Mouse (Mus musculus) heart, postnatal 0 days (tissue): ENCODE measurements around the gene Ptpn18. TPM values are rescaled to one million over a fixed set of nuclear protein-coding genes. Genes with fewer than 3 reads are reported as not detected.
"Not testable (repeated sequence)": the region's sequence is repeated elsewhere in the genome, so short reads cannot be mapped to it uniquely, and the experiment has no call there.

Experiments used
- ATAC-seq: fragments of 200-750 bp; cut with Nextera tagmentation; 2 replicates; pipeline ENCODE4 v1.8.0; 2017; ENCODE audit warnings: low read depth, moderate number of reproducible peaks, moderate library complexity; ENCODE audit not compliant: insufficient read depth
- DNase-seq: peaks from one replicate; pipeline ENCODE4 v3.0.0-alpha.2; 2016; ENCODE audit warnings: low spot score
- H3K27ac ChIP-seq: fragments of 300-500 bp; sonication (generic); 2 replicates; pipeline ENCODE4 v1.5.1; 2014; ENCODE audit warnings: low read depth, mild to moderate bottlenecking
- H3K27me3 ChIP-seq: fragments of 300-500 bp; sonication (generic); 2 replicates; pipeline ENCODE4 v1.6.1; 2014; ENCODE audit warnings: low read length, mixed read lengths; ENCODE audit not compliant: control insufficient read depth, insufficient read depth
- H3K36me3 ChIP-seq: fragments of 300-500 bp; sonication (generic); replicated peaks from 2 replicates; pipeline ENCODE4 v1.6.1; 2014; ENCODE audit warnings: low read length, mixed read lengths; ENCODE audit not compliant: control insufficient read depth, insufficient read depth
- H3K4me1 ChIP-seq: fragments of 300-500 bp; sonication (generic); 2 replicates; pipeline ENCODE4 v1.6.1; 2014; ENCODE audit warnings: antibody characterized with exemption; ENCODE audit not compliant: control insufficient read depth, insufficient read depth
- H3K4me2 ChIP-seq: fragments of 300-500 bp; sonication (generic); 2 replicates; pipeline ENCODE4 v1.6.1; 2014; ENCODE audit warnings: low read depth, mild to moderate bottlenecking, low read length, moderate library complexity
- H3K4me3 ChIP-seq: fragments of 300-500 bp; sonication (generic); 2 replicates; pipeline ENCODE4 v1.5.1; 2014; ENCODE audit warnings: low read depth, low read length
- H3K9ac ChIP-seq: fragments of 300-500 bp; sonication (generic); replicated peaks from 2 replicates; pipeline ENCODE4 v1.6.1; 2014; ENCODE audit warnings: low read depth, low read length, mixed read lengths
- H3K9me3 ChIP-seq: fragments of 300-500 bp; sonication (generic); replicated peaks from 2 replicates; pipeline ENCODE4 v1.6.1; 2016; ENCODE audit warnings: low read length; ENCODE audit not compliant: control insufficient read depth
- CTCF ChIP-seq: IDR thresholded peaks from 2 replicates; pipeline ENCODE4 v1.5.1; 2016; ENCODE audit warnings: antibody characterized with exemption, control low read depth, low read depth
- EP300 ChIP-seq: IDR thresholded peaks from 2 replicates; pipeline ENCODE4 v1.6.1; 2016; ENCODE audit warnings: antibody characterized with exemption, low read depth
- WGBS: fragments of 180-500 bp; shearing (Covaris S2); extraction: QIAGEN DNeasy Blood & Tissue Kit; methylation state at CpG from one replicate; pipeline ENCODE4 v1.1.7; 2014; 5-methylcytosine and 5-hydroxymethylcytosine counted together
- polyA plus RNA-seq: library from polyadenylated mRNA; unstranded; fragments of >200 nt; fragmentation: Nextera tagmentation; extraction: Ambion mirVana; gene quantifications from 2 replicates; pipeline ENCODE4 v1.2.1, GENCODE M21; 2015
- total RNA-seq: library from RNA; depleted of rRNA; stranded (reverse); fragments of >200 nt; gene quantifications from 2 replicates; pipeline ENCODE4 v1.2.3, GENCODE M21; 2014; ENCODE audit warnings: low replicate concordance

Ptpn18 gene
- total and polyA plus RNA-seq, 2 experiments from 2014 or later = 4.7 to 10.7 TPM

GRCm38 (mm10) chr1:34507986-34508385 is 48.4 kb downstream of the Ptpn18 start:
- WGBS = 90% methylated on average over 3 of the region's 3 CpGs
- no peak overlapping the region for H3K4me3 ChIP-seq
- TF ChIP-seq EP300 (no peak), CTCF (no peak)
- DNase-seq (no peak), ATAC-seq (no peak)
- H3K9ac ChIP-seq = no peak overlapping the region
- no peaks in the 10 kb centered on the region for H3K27me3 ChIP-seq
- no peak overlapping the region for H3K4me2 ChIP-seq
- no peaks in the 10 kb centered on the region for H3K9me3 ChIP-seq
- no peaks in the 10 kb centered on the region for H3K4me1 ChIP-seq
- no peak overlapping the region for H3K27ac ChIP-seq
- no peaks in the 10 kb centered on the region for H3K36me3 ChIP-seq

- TF ChIP-seq EP300 (no peak), CTCF (no peak)
- Histone ChIP-seq H3K4me2 (peak overlapping the region; percentile 47), H3K4me3 (no peak overlapping the region), H3K9ac (no peak overlapping the region), H3K27ac (no peak overlapping the region), H3K27me3 (no peaks in the 10 kb centered on the region), H3K9me3 (no peaks in the 10 kb centered on the region), H3K4me1 (no peaks in the 10 kb centered on the region), H3K36me3 (no peaks in the 10 kb centered on the region)
- WGBS = 9% methylated on average over 7 of the region's 7 CpGs
- DNase-seq = no peak
- ATAC-seq = no peak
Observed at GRCm38 (mm10) chr1:34510575-34510981, 51.0 kb downstream of the Ptpn18 start.

DNA sequence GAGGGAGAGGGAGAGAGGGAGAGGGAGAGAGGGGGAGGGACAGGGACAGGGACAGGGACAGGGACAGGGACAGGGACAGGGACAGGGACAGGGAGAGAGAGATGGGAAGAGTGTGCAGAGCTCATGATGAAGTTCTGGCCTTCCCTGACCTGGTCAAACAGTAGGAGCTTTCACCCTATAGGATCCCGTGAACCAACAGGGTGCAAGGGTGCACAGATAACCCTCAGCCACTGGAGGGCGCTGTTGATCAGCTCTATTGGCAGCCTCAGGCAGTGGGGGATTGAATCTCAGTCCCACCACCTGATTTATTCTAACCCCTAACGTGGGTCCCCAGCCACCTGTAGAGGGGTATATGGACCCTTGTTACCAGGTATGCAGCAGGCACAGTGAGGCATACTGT is 51.5 kb downstream of the Ptpn18 start:
- ATAC-seq = 0 out of 2 replicates have a peak, but pooled peaks have one; percentile 14
- Histone ChIP-seq H3K27me3 (no peaks in the 10 kb centered on the region), H3K4me3 (no peak overlapping the region), H3K36me3 (no peaks in the 10 kb centered on the region), H3K4me2 (no peak overlapping the region), H3K27ac (no peak overlapping the region), H3K9ac (no peak overlapping the region), H3K9me3 (no peaks in the 10 kb centered on the region), H3K4me1 (no peaks in the 10 kb centered on the region)
- TF ChIP-seq EP300 (no peak), CTCF (peak; percentile 62)
- DNase-seq = peak; percentile 9
- 11% methylated on average over 3 of the region's 3 CpGs for WGBS

DNA sequence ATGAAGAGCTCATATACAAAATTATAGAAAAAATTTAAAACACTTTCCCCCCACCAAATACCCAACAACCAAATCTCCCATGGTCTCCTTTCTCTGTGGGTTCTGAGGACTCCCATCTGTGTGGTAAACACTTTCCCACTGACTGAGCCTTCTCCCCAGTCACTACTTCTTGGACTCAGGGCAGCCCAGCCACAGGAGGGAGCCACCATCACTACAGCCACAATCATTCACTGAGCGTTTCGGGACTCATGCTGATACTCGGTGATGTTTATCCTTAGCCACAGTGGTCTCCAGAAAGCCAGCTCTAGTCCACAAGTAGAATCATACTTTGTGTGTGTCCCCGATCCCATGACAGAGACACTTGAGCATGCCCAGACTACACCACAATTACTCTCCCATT is 53.5 kb downstream of the Ptpn18 start:
- ATAC-seq = no peak
- WGBS = 82% methylated on average over 4 of the region's 4 CpGs
- H3K27ac ChIP-seq = no peak overlapping the region
- no peaks in the 10 kb centered on the region for H3K4me1 ChIP-seq
- no peaks in the 10 kb centered on the region for H3K27me3 ChIP-seq
- TF ChIP-seq EP300 = no peak
- TF ChIP-seq CTCF = no peak
- H3K9me3 ChIP-seq = no peaks in the 10 kb centered on the region
- no peaks in the 10 kb centered on the region for H3K36me3 ChIP-seq
- no peak overlapping the region for H3K4me3 ChIP-seq
- DNase-seq = no peak
- no peak overlapping the region for H3K4me2 ChIP-seq
- H3K9ac ChIP-seq = no peak overlapping the region

DNA sequence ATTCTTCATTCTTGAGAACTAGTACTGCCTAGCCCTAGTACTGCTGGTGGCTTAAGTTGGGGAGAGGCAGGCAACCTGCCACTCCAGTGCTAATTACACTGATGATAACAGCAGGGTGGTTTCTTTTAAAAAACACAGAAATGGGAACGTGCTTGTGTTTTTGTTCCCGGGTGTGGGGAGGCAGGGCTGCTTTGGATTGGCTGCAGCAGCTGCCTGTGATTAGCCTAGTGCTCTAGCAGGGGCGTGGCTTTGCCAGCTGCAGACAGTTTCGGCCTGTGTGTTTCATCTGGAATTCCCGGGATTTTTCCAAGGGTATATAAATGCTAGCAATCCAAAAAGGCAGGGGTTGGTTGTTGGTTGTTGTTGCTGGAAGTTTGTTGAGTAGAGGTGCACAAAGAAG is 57.0 kb downstream of the Ptpn18 start:
- 23% methylated on average over 5 of the region's 5 CpGs for WGBS
- Histone ChIP-seq H3K4me1 (no peaks in the 10 kb centered on the region), H3K36me3 (no peaks in the 10 kb centered on the region), H3K27ac (no peak overlapping the region), H3K9me3 (no peaks in the 10 kb centered on the region), H3K4me2 (no peak overlapping the region), H3K9ac (no peak overlapping the region), H3K27me3 (no peaks in the 10 kb centered on the region), H3K4me3 (no peak overlapping the region)
- no peak for DNase-seq
- TF ChIP-seq EP300 (no peak), CTCF (no peak)
- ATAC-seq = no peak

DNA sequence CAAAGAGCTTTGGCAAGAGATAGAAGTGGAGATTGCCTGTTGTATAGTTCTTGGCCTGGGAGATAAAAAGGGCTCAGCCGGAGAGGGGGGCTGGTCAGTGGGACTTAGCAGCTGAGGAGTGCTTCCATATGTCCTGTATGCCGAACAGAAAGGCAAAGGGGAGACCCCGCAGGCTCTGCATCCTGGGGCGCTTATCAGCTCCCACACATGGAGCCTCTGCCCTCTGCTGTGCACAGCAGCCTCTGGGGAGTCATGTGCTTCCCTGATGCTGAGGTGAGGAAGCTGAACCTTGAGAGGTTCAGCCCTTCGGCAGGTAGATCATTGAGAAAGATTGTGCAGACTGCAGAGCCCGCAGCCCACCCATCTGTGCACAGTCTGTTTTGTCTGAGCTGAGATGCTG is 57.7 kb downstream of the Ptpn18 start:
- H3K4me2 ChIP-seq, H3K4me3 ChIP-seq, H3K27ac ChIP-seq, DNase-seq, H3K36me3 ChIP-seq, H3K9me3 ChIP-seq, H3K27me3 ChIP-seq, H3K9ac ChIP-seq, ATAC-seq, H3K4me1 ChIP-seq: not testable (repeated sequence)
- 34% methylated on average over 6 of the region's 6 CpGs for WGBS

DNA sequence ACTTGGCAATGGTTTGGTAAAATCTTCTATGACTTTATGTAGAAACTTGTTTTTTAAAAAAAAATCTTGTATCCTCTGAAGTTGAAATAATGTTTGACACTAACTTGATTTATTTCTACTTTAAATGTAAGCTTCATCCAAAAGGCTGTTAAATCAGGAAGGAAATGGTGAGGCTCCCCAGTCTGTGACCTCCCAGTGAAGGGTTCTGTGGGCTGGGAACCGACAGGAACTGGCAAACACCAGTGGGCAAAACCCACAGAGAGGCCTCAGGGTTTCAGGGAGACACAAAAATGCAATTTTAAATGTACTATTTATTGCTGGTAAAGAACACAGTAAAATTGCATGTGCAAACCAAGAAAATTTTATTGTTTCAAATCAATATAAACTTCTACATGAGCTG is 58.2 kb downstream of the Ptpn18 start:
- 28% methylated on average over 1 of the region's 1 CpGs for WGBS
- not testable (repeated sequence) for H3K27me3 ChIP-seq, H3K27ac ChIP-seq, H3K9me3 ChIP-seq, H3K4me1 ChIP-seq, H3K4me3 ChIP-seq, H3K36me3 ChIP-seq, H3K4me2 ChIP-seq, ATAC-seq, DNase-seq, H3K9ac ChIP-seq
